Mouse (Mus musculus) embryonic fibroblast, embryonic 13.5 days (primary cell): ENCODE data around the gene 3110082J24Rik.

Experiments used
- CTCF ChIP-seq: IDR thresholded peaks from 2 replicates; pipeline ENCODE4 v1.5.1; 2011; ENCODE audit warnings: mild to moderate bottlenecking, control low read depth, low read length, moderate library complexity, borderline replicate concordance; ENCODE audit not compliant: insufficient read depth
- POLR2A ChIP-seq: IDR thresholded peaks from 2 replicates; pipeline ENCODE4 v1.6.1; 2011; ENCODE audit warnings: low read depth, mild to moderate bottlenecking, control low read depth, low read length, moderate library complexity

- no peak for TF ChIP-seq CTCF
- no peak for TF ChIP-seq POLR2A
These were observed 13.3 kb upstream of the 3110082J24Rik start for GRCm38 (mm10) chr5:30119163-30119562.
